Mouse (Mus musculus) myocyte (in vitro differentiated cells): ENCODE measurements around the gene Srpr. TPM values are rescaled to one million over a fixed set of nuclear protein-coding genes. Genes with fewer than 3 reads are reported as not detected.

Source experiments
- H3K27me3 ChIP-seq: one replicate; pipeline ENCODE4 v1.6.1; 2011; ENCODE audit not compliant: control insufficient read depth, insufficient read depth, insufficient read length
- H3K36me3 ChIP-seq: one replicate; pipeline ENCODE4 v1.6.1; 2011; ENCODE audit not compliant: control insufficient read depth, insufficient read depth
- H3K4me2 ChIP-seq: one replicate; pipeline ENCODE4 v1.6.1; 2011; ENCODE audit warnings: low read depth, control low read depth
- H3K4me3 ChIP-seq: one replicate; pipeline ENCODE4 v1.5.1; 2011; ENCODE audit warnings: mild to moderate bottlenecking, control low read depth, moderate library complexity
- H3K79me2 ChIP-seq: one replicate; pipeline ENCODE4 v1.6.1; 2011; ENCODE audit not compliant: control insufficient read depth, insufficient read depth
- H3ac ChIP-seq: one replicate; pipeline ENCODE4 v1.6.1; 2011; ENCODE audit not compliant: control insufficient read depth, insufficient read length
- CEBPB ChIP-seq: IDR thresholded peaks from 2 replicates; pipeline ENCODE4 v1.6.1; 2011; ENCODE audit warnings: mild to moderate bottlenecking, moderate library complexity; ENCODE audit not compliant: poor library complexity, insufficient read depth, severe bottlenecking
- E2F4 ChIP-seq: IDR thresholded peaks from one replicate; pipeline ENCODE4 v1.6.1; 2011; ENCODE audit warnings: mild to moderate bottlenecking, control low read depth, moderate library complexity; ENCODE audit not compliant: insufficient read depth
- MAX ChIP-seq: IDR thresholded peaks from one replicate; pipeline ENCODE4 v1.6.1; 2011; ENCODE audit warnings: low read depth, mild to moderate bottlenecking, control low read depth
- MYOD1 ChIP-seq, 3 experiments: IDR thresholded peaks; one replicate each; pipeline ENCODE4 v1.6.1; 2011; ENCODE audit warnings: control low read depth in 2 of 3, low read depth in 2 of 3, mild to moderate bottlenecking in 2 of 3, moderate library complexity in 1 of 3; ENCODE audit not compliant: insufficient read length in 2 of 3, control insufficient read depth in 1 of 3
- MYOG ChIP-seq, 3 experiments: IDR thresholded peaks; one replicate each; pipeline ENCODE4 v1.6.1; 2011; ENCODE audit warnings: control low read depth in 2 of 3, low read depth in 2 of 3, mild to moderate bottlenecking in 2 of 3; ENCODE audit not compliant: insufficient read length in 2 of 3, control insufficient read depth in 1 of 3, insufficient read depth in 1 of 3
- POLR2A ChIP-seq: IDR thresholded peaks from one replicate; pipeline ENCODE4 v1.6.1; 2011; ENCODE audit warnings: low read depth, mild to moderate bottlenecking, control low read depth, moderate library complexity; ENCODE audit not compliant: insufficient read length
- POLR2AphosphoS2 ChIP-seq: IDR thresholded peaks from one replicate; pipeline ENCODE4 v1.6.1; 2011; ENCODE audit warnings: low read depth, control low read depth; ENCODE audit not compliant: insufficient read length
- REST ChIP-seq: IDR thresholded peaks from one replicate; pipeline ENCODE4 v1.6.1; 2011; ENCODE audit warnings: mild to moderate bottlenecking, control low read depth, moderate library complexity; ENCODE audit not compliant: insufficient read depth, insufficient read length
- SRF ChIP-seq: IDR thresholded peaks from one replicate; pipeline ENCODE4 v1.6.1; 2011; ENCODE audit warnings: low read depth; ENCODE audit not compliant: control insufficient read depth, insufficient read length
- TCF12 ChIP-seq: IDR thresholded peaks from one replicate; pipeline ENCODE4 v1.6.1; 2011; ENCODE audit warnings: mild to moderate bottlenecking, control low read depth; ENCODE audit not compliant: poor library complexity, insufficient read depth, severe bottlenecking
- TCF3 ChIP-seq: IDR thresholded peaks from one replicate; pipeline ENCODE4 v1.6.1; 2011; ENCODE audit warnings: low read depth, control low read depth; ENCODE audit not compliant: insufficient read length
- USF1 ChIP-seq: IDR thresholded peaks from one replicate; pipeline ENCODE4 v1.6.1; 2011; ENCODE audit warnings: low read depth, mild to moderate bottlenecking, control low read depth, moderate library complexity
- polyA plus RNA-seq: library from polyadenylated mRNA; unstranded; fragments of >200 nt; fragmentation: generic; extraction: Trizol; gene quantifications from one replicate; pipeline ENCODE4 v1.2.1, GENCODE M21; 2012; ENCODE audit warnings: missing spikeins

Srpr gene
- polyA plus RNA-seq, 1 experiment = 103 TPM

- Histone ChIP-seq H3K27me3 (no peaks in the 10 kb centered on the region), H3K4me2 (no peak overlapping the region), H3K36me3 (peaks cover 17% of the 10 kb centered on the region), H3ac (no peak overlapping the region), H3K4me3 (no peak overlapping the region), H3K79me2 (no peaks in the 10 kb centered on the region)
- TF ChIP-seq SRF (no peak), TCF3 (no peak), USF1 (no peak), MYOG (IDR thresholded peaks at IDR 0.05; ENCODE audit: control insufficient read depth in 1 of 3, insufficient read depth in 1 of 3, insufficient read length in 2 of 3, low read depth in 2 of 3) (no peak), POLR2A (no peak), MAX (no peak), CEBPB (no peak), TCF12 (no peak), POLR2AphosphoS2 (no peak), E2F4 (no peak), REST (no peak), MYOD1 (IDR thresholded peaks at IDR 0.05; ENCODE audit: control insufficient read depth in 1 of 3, insufficient read length in 2 of 3, low read depth in 2 of 3) (no peak)
These were observed 78.5 kb downstream of the Srpr start for GRCm38 (mm10) chr9:35278451-35278850.

DNA sequence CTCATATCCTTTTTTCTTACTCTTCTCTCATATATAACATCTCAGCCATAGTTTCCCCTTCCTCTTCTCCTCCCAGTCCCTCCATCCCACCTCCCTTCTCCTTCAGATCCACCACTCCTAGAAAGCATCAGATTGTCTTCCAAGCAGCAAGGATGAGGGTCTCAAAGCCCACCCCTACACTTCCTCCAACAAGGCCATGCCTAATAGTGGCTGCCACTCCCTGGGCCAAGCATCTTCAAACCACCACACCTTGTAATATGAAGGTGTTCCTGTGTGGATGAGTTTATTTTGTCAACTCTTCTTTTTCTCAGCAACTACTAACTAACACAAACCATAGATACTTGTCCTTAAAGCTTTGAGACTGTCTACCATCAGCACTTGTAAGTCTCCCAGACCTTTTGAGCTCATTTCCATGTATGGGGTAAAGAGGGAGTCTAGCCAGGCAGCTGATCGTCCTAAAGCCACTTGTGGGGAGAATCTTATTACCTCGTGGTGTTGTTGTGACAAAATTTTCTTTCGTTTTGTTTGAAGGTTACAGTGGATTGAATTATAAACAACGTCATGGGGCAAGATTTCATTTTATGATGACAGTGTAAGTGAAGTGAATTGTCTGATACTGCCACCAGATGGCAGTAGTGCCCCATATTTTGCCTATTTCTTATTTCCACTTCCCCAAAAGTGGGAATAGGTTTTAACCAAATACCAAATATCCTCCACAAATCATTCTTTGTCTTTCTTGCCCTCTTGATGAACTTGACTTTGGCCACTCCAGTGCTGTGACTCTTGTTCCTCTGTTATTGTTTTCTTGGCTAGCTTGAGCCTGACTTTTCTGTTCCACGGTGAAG lies 82.3 kb downstream of the Srpr start:
- Histone ChIP-seq H3ac (no peak overlapping the region), H3K27me3 (no peaks in the 10 kb centered on the region), H3K79me2 (no peaks in the 10 kb centered on the region), H3K4me2 (peak overlapping the region; percentile 12), H3K4me3 (no peak overlapping the region), H3K36me3 (no peaks in the 10 kb centered on the region)
- TF ChIP-seq CEBPB (no peak), REST (no peak), TCF12 (no peak), MYOG (IDR thresholded peaks at IDR 0.05; ENCODE audit: control insufficient read depth in 1 of 3, insufficient read depth in 1 of 3, insufficient read length in 2 of 3, low read depth in 2 of 3) (no peak), TCF3 (no peak), POLR2AphosphoS2 (no peak), POLR2A (no peak), USF1 (no peak), MYOD1 (IDR thresholded peaks at IDR 0.05; ENCODE audit: control insufficient read depth in 1 of 3, insufficient read length in 2 of 3, low read depth in 2 of 3) (no peak), E2F4 (no peak), MAX (no peak), SRF (no peak)

- Histone ChIP-seq H3K79me2 (no peaks in the 10 kb centered on the region), H3K4me2 (no peak overlapping the region), H3K27me3 (no peaks in the 10 kb centered on the region), H3K36me3 (no peaks in the 10 kb centered on the region), H3ac (no peak overlapping the region), H3K4me3 (no peak overlapping the region)
- TF ChIP-seq POLR2AphosphoS2 (no peak), SRF (no peak), MYOD1 (IDR thresholded peaks at IDR 0.05; ENCODE audit: control insufficient read depth in 1 of 3, insufficient read length in 2 of 3, low read depth in 2 of 3) (no peak), CEBPB (no peak), MYOG (IDR thresholded peaks at IDR 0.05; ENCODE audit: control insufficient read depth in 1 of 3, insufficient read depth in 1 of 3, insufficient read length in 2 of 3, low read depth in 2 of 3) (no peak), TCF12 (no peak), USF1 (no peak), MAX (no peak), REST (no peak), POLR2A (no peak), TCF3 (no peak), E2F4 (no peak)
These were observed 82.9 kb downstream of the Srpr start for GRCm38 (mm10) chr9:35282851-35283200.

DNA sequence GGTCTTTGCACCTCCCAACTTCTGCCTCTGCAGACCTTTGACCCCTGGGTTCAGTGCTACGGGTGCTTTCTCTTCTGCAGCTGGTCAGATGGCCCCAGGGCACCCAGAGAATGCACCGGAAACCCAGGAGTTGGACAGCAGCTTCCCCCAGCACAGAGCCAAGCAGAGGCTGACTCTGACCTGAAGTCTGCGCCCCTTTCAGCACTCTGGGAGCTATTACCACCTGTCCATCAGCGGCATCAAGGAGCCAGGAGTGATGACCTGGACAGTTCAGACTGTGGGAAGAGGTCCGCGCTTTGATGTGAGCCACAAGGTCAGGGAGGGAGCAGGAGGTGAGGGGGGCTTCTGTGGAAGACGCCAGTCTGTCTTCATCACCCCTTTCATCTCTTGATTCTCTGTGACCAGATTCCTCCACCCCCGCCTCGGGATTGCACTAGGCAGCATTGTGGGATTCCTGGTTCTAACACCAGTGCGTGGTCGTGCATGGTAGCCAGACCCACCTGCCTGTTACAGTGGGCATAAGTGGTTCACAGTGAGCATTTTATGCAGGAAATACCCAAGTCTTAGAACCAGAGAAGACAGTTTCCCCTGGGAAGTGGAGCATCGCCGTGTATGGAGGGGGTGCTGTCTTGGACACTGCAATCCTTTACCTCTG lies 83.6 kb downstream of the Srpr start:
- TF ChIP-seq TCF12 (no peak), CEBPB (no peak), MAX (no peak), TCF3 (no peak), POLR2AphosphoS2 (no peak)
- Histone ChIP-seq H3ac (no peak overlapping the region), H3K27me3 (no peaks in the 10 kb centered on the region), H3K36me3 (no peaks in the 10 kb centered on the region), H3K79me2 (no peaks in the 10 kb centered on the region), H3K4me2 (no peak overlapping the region), H3K4me3 (no peak overlapping the region)

- no peaks in the 10 kb centered on the region for H3K79me2 ChIP-seq
- H3K36me3 ChIP-seq = no peaks in the 10 kb centered on the region
- no peak overlapping the region for H3K4me2 ChIP-seq
- no peaks in the 10 kb centered on the region for H3K27me3 ChIP-seq
- no peak overlapping the region for H3ac ChIP-seq
- TF ChIP-seq SRF = no peak
- TF ChIP-seq MYOG (IDR thresholded peaks at IDR 0.05; ENCODE audit: control insufficient read depth in 1 of 3, insufficient read depth in 1 of 3, insufficient read length in 2 of 3, low read depth in 2 of 3) = no peak
- TF ChIP-seq TCF12 = no peak
- no peak for TF ChIP-seq REST
- TF ChIP-seq E2F4 = no peak
- no peak for TF ChIP-seq POLR2A
- no peak for TF ChIP-seq TCF3
- TF ChIP-seq CEBPB = no peak
- no peak for TF ChIP-seq USF1
- TF ChIP-seq MYOD1 (IDR thresholded peaks at IDR 0.05; ENCODE audit: control insufficient read depth in 1 of 3, insufficient read length in 2 of 3, low read depth in 2 of 3) = no peak
- TF ChIP-seq MAX = no peak
- no peak for TF ChIP-seq POLR2AphosphoS2
- no peak overlapping the region for H3K4me3 ChIP-seq
These were observed 84.4 kb downstream of the Srpr start for GRCm38 (mm10) chr9:35284351-35284750.
